Mouse (Mus musculus): ENCODE results near the gene Ptprk.
A peak's percentile ranks its signal among the peaks of the same experiment; 100 is the strongest.

The Ptprk gene

GRCm38 (mm10) chr10:28516147-28516546, 441.5 kb downstream of the Ptprk start:
- DNase-seq (ENCODE audit: low read depth in 2 of 2, low spot score in 2 of 2) = peak; percentile 21 to 44

GRCm38 (mm10) chr10:28518297-28518696, 443.7 kb downstream of the Ptprk start:
- peak in 1 of 2 experiments; percentile 24 for DNase-seq (ENCODE audit: low read depth in 2 of 2, low spot score in 2 of 2)

- no peak for DNase-seq (ENCODE audit: low read depth in 2 of 2, low spot score in 2 of 2)
Measured at GRCm38 (mm10) chr10:28519861-28520260, 445.2 kb downstream of the Ptprk start.

GRCm38 (mm10) chr10:28523992-28524735, 449.5 kb downstream of the Ptprk start:
- DNase-seq (ENCODE audit: low read depth in 2 of 2, low spot score in 2 of 2) = no peak

- DNase-seq (ENCODE audit: low read depth in 2 of 2, low spot score in 2 of 2) = no peak
Measured at GRCm38 (mm10) chr10:28540595-28540994, 466.0 kb downstream of the Ptprk start.

- DNase-seq (ENCODE audit: low read depth in 2 of 2, low spot score in 2 of 2) = no peak
Measured at GRCm38 (mm10) chr10:28542754-28543153, 468.1 kb downstream of the Ptprk start.

GRCm38 (mm10) chr10:28550549-28550948, 475.9 kb downstream of the Ptprk start:
- DNase-seq (ENCODE audit: low read depth in 2 of 2, low spot score in 2 of 2) = no peak

- DNase-seq (ENCODE audit: low read depth in 2 of 2, low spot score in 2 of 2) = no peak
Measured at GRCm38 (mm10) chr10:28552068-28552467, 477.4 kb downstream of the Ptprk start.

GRCm38 (mm10) chr10:28564110-28564674, 489.6 kb downstream of the Ptprk start:
- no peak for DNase-seq (ENCODE audit: low read depth in 2 of 2, low spot score in 2 of 2)

- no peak for DNase-seq (ENCODE audit: low read depth in 2 of 2, low spot score in 2 of 2)
Measured at GRCm38 (mm10) chr10:28566378-28566777, 491.8 kb downstream of the Ptprk start.

- DNase-seq (ENCODE audit: low read depth in 2 of 2, low spot score in 2 of 2) = no peak
Measured at GRCm38 (mm10) chr10:28566828-28567227, 492.2 kb downstream of the Ptprk start.

GRCm38 (mm10) chr10:28567441-28567840, 492.8 kb downstream of the Ptprk start:
- peak; percentile 25 to 48 for DNase-seq (ENCODE audit: low read depth in 2 of 2, low spot score in 2 of 2)

GRCm38 (mm10) chr10:28568047-28568446, 493.4 kb downstream of the Ptprk start:
- no peak for DNase-seq (ENCODE audit: low read depth in 2 of 2, low spot score in 2 of 2)

GRCm38 (mm10) chr10:28579596-28579995, 505.0 kb downstream of the Ptprk start:
- DNase-seq (ENCODE audit: low read depth in 2 of 2, low spot score in 2 of 2) = no peak

- no peak for DNase-seq (ENCODE audit: low read depth in 2 of 2, low spot score in 2 of 2)
Measured at GRCm38 (mm10) chr10:28586565-28587138, 512.0 kb downstream of the Ptprk start.

GRCm38 (mm10) chr10:28588401-28588800, 513.8 kb downstream of the Ptprk start:
- DNase-seq (ENCODE audit: low read depth in 2 of 2, low spot score in 2 of 2) = no peak

- DNase-seq (ENCODE audit: low read depth in 2 of 2, low spot score in 2 of 2) = no peak
Measured at GRCm38 (mm10) chr10:28590822-28591221, 516.2 kb downstream of the Ptprk start.

- peak; percentile 60 to 70 for DNase-seq (ENCODE audit: low read depth in 2 of 2, low spot score in 2 of 2)
Measured at GRCm38 (mm10) chr10:28593566-28594292, 519.1 kb downstream of the Ptprk start.

- peak; percentile 24 to 41 for DNase-seq (ENCODE audit: low read depth in 2 of 2, low spot score in 2 of 2)
Measured at GRCm38 (mm10) chr10:28596897-28597296, 522.3 kb downstream of the Ptprk start.

GRCm38 (mm10) chr10:28609136-28609535, 534.5 kb downstream of the Ptprk start:
- DNase-seq (ENCODE audit: low read depth in 2 of 2, low spot score in 2 of 2) = no peak

GRCm38 (mm10) chr10:28614396-28614795, 539.8 kb downstream of the Ptprk start:
- DNase-seq (ENCODE audit: low read depth in 2 of 2, low spot score in 2 of 2) = no peak

- no peak for DNase-seq (ENCODE audit: low read depth in 2 of 2, low spot score in 2 of 2)
Measured at GRCm38 (mm10) chr10:28617203-28617602, 542.6 kb downstream of the Ptprk start.
